Mouse (Mus musculus) cerebellum, postnatal 4 days (tissue): ENCODE results near the gene Cox4i1.

Experiments used
- DNase-seq, 2 experiments: peaks; one replicate each; pipeline ENCODE4 v3.0.0; 2022; ENCODE audit warnings: low spot score in 2 of 2, mixed read lengths in 1 of 2

Gene Cox4i1

GRCm38 (mm10) chr8:120664566-120664965, 3.5 kb upstream of the Cox4i1 start:
- no peak for DNase-seq

- no peak for DNase-seq
Observed at GRCm38 (mm10) chr8:120665726-120666455, 2.1 kb upstream of the Cox4i1 start.

GRCm38 (mm10) chr8:120666807-120667470, 1.1 kb upstream of the Cox4i1 start:
- no peak for DNase-seq

GRCm38 (mm10) chr8:120668374-120668905, 418 bp downstream of the Cox4i1 start, which contains the start of gene Emc8:
Gene Emc8 (minus strand): TSS chr8:120668573.
- no peak for DNase-seq

- no peak for DNase-seq
Observed at GRCm38 (mm10) chr8:120671775-120672174, 3.8 kb downstream of the Cox4i1 start.

GRCm38 (mm10) chr8:120672626-120673229, 4.7 kb downstream of the Cox4i1 start:
- DNase-seq, result no peak

GRCm38 (mm10) chr8:120673298-120673697, 5.3 kb downstream of the Cox4i1 start:
- no peak for DNase-seq

- DNase-seq, result no peak
Observed at GRCm38 (mm10) chr8:120675718-120676117, 7.7 kb downstream of the Cox4i1 start.

GRCm38 (mm10) chr8:120678447-120678846, 10.4 kb downstream of the Cox4i1 start:
- peak; percentile 92 to 93 for DNase-seq

GRCm38 (mm10) chr8:120679629-120680387, 11.8 kb downstream of the Cox4i1 start:
- DNase-seq, result no peak

GRCm38 (mm10) chr8:120680405-120680804, 12.4 kb downstream of the Cox4i1 start:
- DNase-seq, result peak in 1 of 2 experiments; percentile 58

GRCm38 (mm10) chr8:120681113-120681512, 13.1 kb downstream of the Cox4i1 start:
- no peak for DNase-seq

- peak; percentile 40 to 69 for DNase-seq
Observed at GRCm38 (mm10) chr8:120683602-120684001, 15.6 kb downstream of the Cox4i1 start.

- no peak for DNase-seq
Observed at GRCm38 (mm10) chr8:120684082-120684481, 16.1 kb downstream of the Cox4i1 start.

GRCm38 (mm10) chr8:120685097-120685496, 17.1 kb downstream of the Cox4i1 start:
- no peak for DNase-seq

GRCm38 (mm10) chr8:120685591-120685990, 17.6 kb downstream of the Cox4i1 start:
- DNase-seq, result no peak

- DNase-seq, result no peak
Observed at GRCm38 (mm10) chr8:120686051-120686450, 18.0 kb downstream of the Cox4i1 start.

GRCm38 (mm10) chr8:120686576-120686975, 18.6 kb downstream of the Cox4i1 start:
- DNase-seq, result no peak

- DNase-seq, result no peak
Observed at GRCm38 (mm10) chr8:120687786-120688185, 19.8 kb downstream of the Cox4i1 start.

- DNase-seq, result no peak
Observed at GRCm38 (mm10) chr8:120688511-120688910, 20.5 kb downstream of the Cox4i1 start.

GRCm38 (mm10) chr8:120692934-120693333, 24.9 kb downstream of the Cox4i1 start:
- no peak for DNase-seq
